Mouse (Mus musculus) G1E (cell line): ENCODE results near the gene Ipo9.

Experiments
- CTCF ChIP-seq: IDR thresholded peaks from 2 replicates; pipeline ENCODE4 v1.5.1; 2012; ENCODE audit warnings: low read depth, low read length, inconsistent platforms, mixed read lengths
- GATA1 ChIP-seq: IDR thresholded peaks from 2 replicates; pipeline ENCODE4 v1.6.1; 2012; ENCODE audit warnings: borderline replicate concordance, low read length, inconsistent platforms, mixed read lengths
- POLR2AphosphoS5 ChIP-seq: IDR thresholded peaks from 2 replicates; pipeline ENCODE4 v1.6.1; 2012; ENCODE audit warnings: low read depth, low read length, inconsistent platforms; ENCODE audit not compliant: insufficient replicate concordance
- TAL1 ChIP-seq: conservative IDR thresholded peaks from 2 replicates; pipeline ENCODE4 v1.6.1; 2012; ENCODE audit warnings: low read depth, low read length, inconsistent platforms, mixed read lengths

DNA sequence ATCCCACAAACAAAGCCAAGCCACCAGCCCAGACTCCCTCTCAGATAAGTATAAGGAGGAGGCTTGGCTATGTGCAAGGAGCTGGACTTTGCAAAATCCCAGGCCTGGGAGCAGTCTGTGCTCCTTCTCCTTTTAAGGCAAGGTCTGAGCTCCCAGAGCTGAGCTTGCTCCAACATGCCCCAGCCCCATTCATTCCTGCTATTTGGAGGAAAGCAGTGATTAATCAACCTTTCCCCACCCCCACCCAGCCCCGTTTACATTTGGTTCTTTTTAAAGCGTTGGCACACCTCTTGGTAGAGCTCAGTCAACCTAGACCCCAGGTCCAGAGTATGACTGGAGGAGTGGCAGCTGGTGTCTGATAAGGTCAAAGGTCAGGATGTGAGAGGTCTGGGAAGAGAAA lies 71.2 kb downstream of the Ipo9 start:
- TF ChIP-seq CTCF (no peak), POLR2AphosphoS5 (no peak), GATA1 (no peak), TAL1 (no peak)
